Mouse (Mus musculus) megakaryocyte, embryonic 14.5 days (primary cell): Measurements from ENCODE around the gene Clba1. TPM values are rescaled to one million over a fixed set of nuclear protein-coding genes. Genes with fewer than 3 reads are reported as not detected.

Experiments used
- H3K27me3 ChIP-seq: replicated peaks from 2 replicates; pipeline ENCODE3; 2012; ENCODE audit warnings: inconsistent platforms
- H3K36me3 ChIP-seq: replicated peaks from 2 replicates; pipeline ENCODE3; 2012; ENCODE audit warnings: low read length, inconsistent platforms, mixed read lengths
- H3K4me1 ChIP-seq: 2 replicates; pipeline ENCODE4 v1.6.1; 2012; ENCODE audit warnings: inconsistent platforms
- H3K4me3 ChIP-seq: replicated peaks from 2 replicates; pipeline ENCODE3; 2012; ENCODE audit warnings: moderate library complexity, mild to moderate bottlenecking, inconsistent platforms
- H3K9me3 ChIP-seq: 2 replicates; pipeline ENCODE4 v1.6.1; 2012; ENCODE audit warnings: inconsistent platforms
- FLI1 ChIP-seq: IDR thresholded peaks from 2 replicates; pipeline ENCODE4 v1.6.1; 2012; ENCODE audit warnings: low read length, inconsistent platforms, mixed read lengths
- GATA1 ChIP-seq: IDR thresholded peaks from 3 replicates; pipeline ENCODE4 v1.6.1; 2012; ENCODE audit warnings: mixed read lengths, low read length, inconsistent platforms, borderline replicate concordance
- polyA plus RNA-seq: library from polyadenylated mRNA; stranded (reverse); fragments of >175 nt; gene quantifications from 2 replicates; pipeline ENCODE4 v1.2.3, GENCODE M21; 2012; ENCODE audit warnings: low replicate concordance; ENCODE audit not compliant: insufficient read depth

The Clba1 gene
- polyA plus RNA-seq, 1 experiment, result 8.2 TPM

- Histone ChIP-seq H3K9me3 (peaks cover 6% of the 10 kb centered on the region; the same call in 1 of the 2 replicates), H3K4me3 (peak overlapping the region; percentile 0), H3K27me3 (peaks cover 44% of the 10 kb centered on the region), H3K4me1 (peaks cover 54% of the 10 kb centered on the region), H3K36me3 (peaks cover 15% of the 10 kb centered on the region)
- no peak for TF ChIP-seq FLI1
- TF ChIP-seq GATA1, result no peak
Observed at GRCm38 (mm10) chr12:112858581-112859336, 50.0 kb downstream of the Clba1 start.

GRCm38 (mm10) chr12:112859930-112860329 lies 51.2 kb downstream of the Clba1 start:
- H3K36me3 ChIP-seq, result peaks cover 11% of the 10 kb centered on the region

GRCm38 (mm10) chr12:112860765-112861164 lies 52.0 kb downstream of the Clba1 start:
- peaks cover 6% of the 10 kb centered on the region; the same call in 1 of the 2 replicates for H3K9me3 ChIP-seq
- H3K4me1 ChIP-seq, result peaks cover 55% of the 10 kb centered on the region
- TF ChIP-seq GATA1, result no peak
- TF ChIP-seq FLI1, result no peak
- H3K27me3 ChIP-seq, result peaks cover 48% of the 10 kb centered on the region
- H3K36me3 ChIP-seq, result peaks cover 8% of the 10 kb centered on the region
- peak overlapping the region; percentile 88 for H3K4me3 ChIP-seq

More at GRCm38 (mm10) chr12:112859930-112860329, 51.2 kb downstream of the Clba1 start:
- Histone ChIP-seq H3K27me3 (peaks cover 44% of the 10 kb centered on the region), H3K9me3 (peaks cover 6% of the 10 kb centered on the region; the same call in 1 of the 2 replicates), H3K4me1 (peaks cover 54% of the 10 kb centered on the region), H3K4me3 (peak overlapping the region; percentile 88)
- TF ChIP-seq GATA1 (no peak), FLI1 (no peak)

DNA sequence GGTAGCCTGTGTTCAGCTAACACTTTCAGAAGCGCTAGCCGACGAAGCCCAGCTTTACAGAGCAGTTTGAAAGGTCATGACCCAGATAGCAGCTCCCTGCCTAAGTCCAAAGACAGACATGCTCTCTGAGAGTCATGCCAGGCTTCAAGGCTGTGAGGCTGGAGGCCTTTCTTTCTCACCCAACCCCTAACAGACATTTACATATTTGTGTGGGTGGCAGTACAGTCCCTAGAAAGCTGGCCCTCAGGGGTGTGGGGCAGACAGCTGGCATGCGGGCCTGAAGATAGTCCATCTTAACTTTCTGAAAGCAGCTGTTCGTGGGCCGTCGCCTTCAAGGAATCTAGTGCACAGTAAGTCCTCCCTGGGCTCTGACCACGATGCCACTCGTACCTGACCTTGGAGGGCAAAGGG lies 53.2 kb downstream of the Clba1 start:
- no peak for TF ChIP-seq FLI1
- no peak for TF ChIP-seq GATA1
- peaks cover 60% of the 10 kb centered on the region for H3K27me3 ChIP-seq
- peaks cover 55% of the 10 kb centered on the region for H3K4me1 ChIP-seq
- no peak overlapping the region for H3K4me3 ChIP-seq
- H3K9me3 ChIP-seq, result peaks cover 6% of the 10 kb centered on the region; the same call in 1 of the 2 replicates
- H3K36me3 ChIP-seq, result peaks cover 8% of the 10 kb centered on the region

DNA sequence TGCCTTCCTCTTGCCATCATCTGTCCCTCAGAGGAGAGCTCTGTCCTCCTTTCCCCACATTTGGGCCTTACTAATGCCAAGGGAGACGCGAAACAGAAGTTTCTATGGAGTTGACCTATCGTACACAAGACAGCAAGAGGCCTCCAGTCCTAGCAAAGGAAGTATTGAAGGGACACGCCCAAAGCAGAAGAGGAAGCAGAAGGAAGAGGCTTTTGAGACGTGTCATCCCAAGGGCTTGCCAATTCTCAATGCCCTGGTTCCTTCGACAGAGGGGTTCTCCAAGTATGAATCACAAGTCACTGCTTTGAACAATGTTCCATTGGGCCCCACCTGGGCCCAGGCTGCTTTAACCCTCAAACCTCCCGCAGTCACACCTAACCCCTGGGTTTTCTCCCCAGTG lies 56.1 kb downstream of the Clba1 start:
- Histone ChIP-seq H3K4me3 (no peak overlapping the region), H3K36me3 (no peaks in the 10 kb centered on the region), H3K27me3 (peaks cover 58% of the 10 kb centered on the region), H3K4me1 (peaks cover 49% of the 10 kb centered on the region), H3K9me3 (peaks cover 6% of the 10 kb centered on the region; the same call in 1 of the 2 replicates)
- TF ChIP-seq FLI1 (no peak), GATA1 (no peak)

Other genes with a start within 250 kb of the Clba1 start
- 569 and 1,129 TPM in 2 replicates for gene Inf2, start 220.2 kb upstream of the Clba1 start, polyA plus RNA-seq
- 10.1 and 38.2 TPM in 2 replicates for gene Adssl1, start 188.9 kb upstream of the Clba1 start, polyA plus RNA-seq
- gene Siva1, start 164.3 kb upstream of the Clba1 start, polyA plus RNA-seq, result 33.7 and 63.6 TPM in 2 replicates
- gene Akt1, start 134.1 kb upstream of the Clba1 start, polyA plus RNA-seq, result 237 and 415 TPM in 2 replicates
- gene Zbtb42, start 130.1 kb upstream of the Clba1 start, polyA plus RNA-seq, result 0.52 and 0.72 TPM in 2 replicates
- gene Cep170b, start 88.5 kb upstream of the Clba1 start, polyA plus RNA-seq, result 2.2 and 5.6 TPM in 2 replicates
- 11.4 and 36.3 TPM in 2 replicates for gene Pld4, start 48.3 kb upstream of the Clba1 start, polyA plus RNA-seq
- 3.3 TPM in 1 of 2 replicates, not detected in the other for gene Ahnak2, start 6.3 kb upstream of the Clba1 start, polyA plus RNA-seq
- gene Cdca4, start 20.5 kb downstream of the Clba1 start, polyA plus RNA-seq, result 3.2 and 11.7 TPM in 2 replicates
- gene Gpr132, start 59.3 kb downstream of the Clba1 start, polyA plus RNA-seq, result 1.2 TPM in 1 of 2 replicates, not detected in the other
- 4.8 and 14.7 TPM in 2 replicates for gene Jag2, start 120.8 kb downstream of the Clba1 start, polyA plus RNA-seq
- gene Nudt14, start 133.2 kb downstream of the Clba1 start, polyA plus RNA-seq, result 14.1 and 42.5 TPM in 2 replicates
- 25.3 and 64.2 TPM in 2 replicates for gene Btbd6, start 167.5 kb downstream of the Clba1 start, polyA plus RNA-seq
- 11.5 and 16.3 TPM in 2 replicates for gene Brf1, start 191.8 kb downstream of the Clba1 start, polyA plus RNA-seq
- gene Pacs2, start 205.6 kb downstream of the Clba1 start, polyA plus RNA-seq, result 7.0 and 8.7 TPM in 2 replicates